Mouse (Mus musculus): Measurements from ENCODE around the gene Trpv5. TPM values are rescaled to one million over a fixed set of nuclear protein-coding genes. Genes with fewer than 3 reads are reported as not detected.

The Trpv5 gene
- total and polyA plus RNA-seq, 3 experiments = not detected

DNA sequence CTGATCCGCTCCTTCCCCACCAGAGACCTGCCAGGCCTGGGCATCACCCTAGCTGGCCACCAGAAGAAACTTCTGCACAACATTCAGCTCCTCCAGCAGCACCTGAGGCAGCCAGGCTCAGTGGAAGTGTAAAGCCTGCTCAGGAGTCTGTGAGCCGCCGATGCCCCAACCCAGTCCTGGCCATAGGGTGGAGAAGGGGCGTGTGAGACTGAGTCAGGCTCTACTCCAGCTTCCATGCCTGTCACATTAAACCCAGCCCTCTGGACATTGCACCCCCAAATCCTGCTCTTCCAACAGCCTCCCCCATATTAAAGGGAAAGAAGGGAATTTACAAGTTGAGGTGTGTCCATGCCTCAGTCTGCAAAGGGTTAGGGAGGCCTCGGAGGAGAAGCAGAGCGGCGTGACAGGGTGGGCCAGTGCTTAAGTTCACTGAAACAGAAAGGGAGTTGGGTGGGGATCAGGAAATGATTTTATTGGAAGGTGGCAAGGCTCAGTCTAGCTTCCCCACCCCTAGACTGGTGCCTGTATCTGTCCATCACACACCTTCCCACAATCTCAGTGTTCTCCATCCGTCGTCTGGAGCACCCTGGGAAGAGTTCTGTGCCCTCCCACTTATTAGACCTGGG is 60.3 kb downstream of the Trpv5 start:
- Histone ChIP-seq H3K9me3 (replicated peaks; ENCODE audit: low read length) (no peaks in the 10 kb centered on the region), H3K79me2 (replicated peaks; ENCODE audit: control insufficient read depth, extremely low read depth, insufficient read depth, poor library complexity, severe bottlenecking) (no peaks in the 10 kb centered on the region), H3K9ac (ENCODE audit: insufficient read depth, low read depth) (no peak overlapping the region), H3K4me3 (replicated peaks in 1 of 3; ENCODE audit: low read depth in 2 of 3, low read length in 2 of 3, poor library complexity in 1 of 3) (no peak overlapping the region), H3K4me1 (ENCODE audit: control insufficient read depth in 1 of 2, insufficient read depth in 2 of 2) (peaks cover 0 to 14% of the 10 kb centered on the region in 2 experiments; a peak in 2 of 4 replicates), H3K4me2 (ENCODE audit: insufficient read depth, low read depth, poor library complexity, severe bottlenecking) (no peak overlapping the region), H3K27me3 (replicated peaks) (no peaks in the 10 kb centered on the region), H3K27ac (ENCODE audit: insufficient read depth, low read depth) (no peak overlapping the region), H3K36me3 (replicated peaks in 1 of 2; ENCODE audit: control insufficient read depth in 1 of 2, insufficient read depth in 1 of 2, low read length in 1 of 2) (no peaks in the 10 kb centered on the region)
- dilution Hi-C loops (cut with MboI; ENCODE audit: extremely low pct_ligation_motif_present, extremely low pct_unique_long_range_greater_than_20kb, low sequenced_read_pairs) = no loop called here
- no peak for DNase-seq (ENCODE audit: extremely low read depth)
- TF ChIP-seq RAD21 (IDR thresholded peaks at IDR 0.05; ENCODE audit: low read depth, low read length) = no peak
- TF ChIP-seq SIN3A (IDR thresholded peaks at IDR 0.05; ENCODE audit: low read length) = no peak
- TF ChIP-seq JUN (IDR thresholded peaks at IDR 0.05; ENCODE audit: insufficient read depth, low read depth, low read length) = no peak
- no peak for TF ChIP-seq CHD2 (IDR thresholded peaks at IDR 0.05; ENCODE audit: low read length)
- no peak for TF ChIP-seq NELFE (IDR thresholded peaks at IDR 0.05; ENCODE audit: low read depth, low read length)
- TF ChIP-seq PAX5 (IDR thresholded peaks at IDR 0.05; ENCODE audit: low read length) = no peak
- TF ChIP-seq E2F4 (IDR thresholded peaks at IDR 0.05; ENCODE audit: insufficient replicate concordance, low read depth, low read length) = no peak
- in situ Hi-C loops (cut with MboI; ENCODE audit: low pct_ligation_motif_present, low pct_unique_long_range_greater_than_20kb, low sequenced_read_pairs) = no loop called here

DNA sequence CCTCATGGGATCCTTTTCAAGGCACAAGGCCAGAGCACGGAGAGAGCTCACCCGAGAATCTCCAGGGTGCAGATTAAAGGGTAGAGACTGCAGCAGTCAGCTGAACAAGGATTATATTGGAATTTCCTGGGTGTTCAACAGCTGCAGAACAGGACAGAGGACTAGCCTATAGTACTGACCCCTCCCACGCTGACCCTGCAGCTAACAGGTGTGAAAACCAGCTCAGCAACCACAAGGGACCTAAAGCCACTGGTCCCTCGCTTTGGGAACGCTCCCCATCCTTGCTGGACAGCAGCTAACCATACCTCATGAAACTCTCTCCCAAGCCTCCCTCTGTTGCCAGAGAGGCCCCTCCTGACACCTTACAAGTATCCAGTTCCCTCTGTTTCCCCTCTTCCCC is 72.9 kb downstream of the Trpv5 start:
- no peaks in the 10 kb centered on the region for H3K9me3 ChIP-seq (replicated peaks; ENCODE audit: low read length)
- H3K4me2 ChIP-seq (ENCODE audit: insufficient read depth, low read depth, poor library complexity, severe bottlenecking) = no peak overlapping the region
- H3K27ac ChIP-seq (ENCODE audit: insufficient read depth, low read depth) = no peak overlapping the region
- in situ Hi-C loops (cut with MboI; ENCODE audit: low pct_ligation_motif_present, low pct_unique_long_range_greater_than_20kb, low sequenced_read_pairs) (no loop called here), dilution Hi-C loops (cut with MboI; ENCODE audit: extremely low pct_ligation_motif_present, extremely low pct_unique_long_range_greater_than_20kb, low sequenced_read_pairs) (no loop called here)
- no peaks in the 10 kb centered on the region for H3K36me3 ChIP-seq (replicated peaks in 1 of 2; ENCODE audit: control insufficient read depth in 1 of 2, insufficient read depth in 1 of 2, low read length in 1 of 2)
- no peaks in the 10 kb centered on the region for H3K27me3 ChIP-seq (replicated peaks)
- no peak overlapping the region for H3K4me3 ChIP-seq (replicated peaks in 1 of 3; ENCODE audit: low read depth in 2 of 3, low read length in 2 of 3, poor library complexity in 1 of 3)
- TF ChIP-seq GABPA (IDR thresholded peaks at IDR 0.05; ENCODE audit: insufficient replicate concordance, low read depth, low read length) (no peak), E2F4 (IDR thresholded peaks at IDR 0.05; ENCODE audit: insufficient replicate concordance, low read depth, low read length) (no peak), NRF1 (IDR thresholded peaks at IDR 0.05; ENCODE audit: low read depth, low read length) (no peak), HCFC1 (IDR thresholded peaks at IDR 0.05; ENCODE audit: low read depth, low read length) (no peak), ZC3H11A (IDR thresholded peaks at IDR 0.05; ENCODE audit: low read depth, low read length) (no peak), CHD1 (IDR thresholded peaks at IDR 0.05; ENCODE audit: low read depth, low read length) (no peak), MAFK (IDR thresholded peaks at IDR 0.05; ENCODE audit: insufficient replicate concordance, low read length) (no peak), POLR2A (IDR thresholded peaks at IDR 0.05; ENCODE audit: low read depth, low read length) (no peak), CHD2 (IDR thresholded peaks at IDR 0.05; ENCODE audit: low read length) (no peak), MAX (IDR thresholded peaks at IDR 0.05; ENCODE audit: low read length) (no peak), SMC3 (IDR thresholded peaks at IDR 0.05; ENCODE audit: low read depth, low read length) (no peak), EP300 (IDR thresholded peaks at IDR 0.05; ENCODE audit: low read length) (no peak), PAX5 (IDR thresholded peaks at IDR 0.05; ENCODE audit: low read length) (no peak), RAD21 (IDR thresholded peaks at IDR 0.05; ENCODE audit: low read depth, low read length) (no peak), ZKSCAN1 (IDR thresholded peaks at IDR 0.05; ENCODE audit: borderline replicate concordance, low read depth, low read length) (no peak), KAT2A (IDR thresholded peaks at IDR 0.05; ENCODE audit: insufficient replicate concordance, low read length) (no peak), JUN (IDR thresholded peaks at IDR 0.05; ENCODE audit: insufficient read depth, low read depth, low read length) (no peak), CTCF (conservative IDR thresholded peaks at IDR 0.05 in 1 of 2, IDR thresholded peaks at IDR 0.05 in 1 of 2; ENCODE audit: low read depth in 2 of 2, low read length in 2 of 2) (no peak), ETS1 (conservative IDR thresholded peaks at IDR 0.05; ENCODE audit: low read depth, low read length) (no peak), NELFE (IDR thresholded peaks at IDR 0.05; ENCODE audit: low read depth, low read length) (no peak)
- DNase-seq (ENCODE audit: extremely low read depth) = no peak
- H3K79me2 ChIP-seq (replicated peaks; ENCODE audit: control insufficient read depth, extremely low read depth, insufficient read depth, poor library complexity, severe bottlenecking) = no peaks in the 10 kb centered on the region
- H3K4me1 ChIP-seq (ENCODE audit: control insufficient read depth in 1 of 2, insufficient read depth in 2 of 2) = no peaks in the 10 kb centered on the region
- H3K9ac ChIP-seq (ENCODE audit: insufficient read depth, low read depth) = no peak overlapping the region

All from CH12.LX (cell line).